Mouse (Mus musculus): ENCODE data around the gene Ces1c. TPM values are rescaled to one million over a fixed set of nuclear protein-coding genes. Genes with fewer than 3 reads are reported as not detected.

The Ces1c gene
- total RNA-seq, 2 experiments from 2014 or later = 0.70 TPM; not detected in 1

Other genes starting within 250 kb of the Ces1c start
- 1 to 10 TPM in 1 of 2 experiments, not detected in 1; 1.2 TPM for gene Capns2, start 229.9 kb downstream of the Ces1c start, total RNA-seq (2021)
- 10 to 100 TPM in 1 of 2 experiments, 1 to 10 TPM in 1; 6.6 to 13.7 TPM for gene Slc6a2, start 171.2 kb downstream of the Ces1c start, total RNA-seq (2021)
- gene Ces1a, start 83.1 kb downstream of the Ces1c start, total RNA-seq (2021) = not detected
- gene Ces1b, start 51.3 kb downstream of the Ces1c start, total RNA-seq (2021) = not detected
- 100 to 1,000 TPM; 268 to 434 TPM for gene Ces1d, start 66.6 kb upstream of the Ces1c start, total RNA-seq (2021)
- gene Ces1e, start 98.3 kb upstream of the Ces1c start, total RNA-seq (2021) = under 1 TPM in 1 of 2 experiments, not detected in 1; 0.27 TPM
- gene Ces1f, start 148.5 kb upstream of the Ces1c start, total RNA-seq (2021) = 10 to 100 TPM; 17.3 to 29.2 TPM
- gene Ces1g, start 206.0 kb upstream of the Ces1c start, total RNA-seq (2021) = under 1 TPM; 0.16 to 0.20 TPM
- gene Ces1h, start 248.4 kb upstream of the Ces1c start, total RNA-seq (2021) = not detected